Mouse (Mus musculus) skeletal muscle tissue, adult 2 months (tissue): ENCODE data around the gene Optn.

Experiments used
- DNase-seq: peaks from one replicate; pipeline ENCODE4 v3.0.0-alpha.2; 2012; ENCODE audit warnings: low read depth, low spot score

The Optn gene

GRCm38 (mm10) chr2:4987388-4988180, 76.3 kb downstream of the Optn start:
- DNase-seq, result no peak

GRCm38 (mm10) chr2:4986798-4987197, 77.1 kb downstream of the Optn start:
- DNase-seq, result no peak

DNA sequence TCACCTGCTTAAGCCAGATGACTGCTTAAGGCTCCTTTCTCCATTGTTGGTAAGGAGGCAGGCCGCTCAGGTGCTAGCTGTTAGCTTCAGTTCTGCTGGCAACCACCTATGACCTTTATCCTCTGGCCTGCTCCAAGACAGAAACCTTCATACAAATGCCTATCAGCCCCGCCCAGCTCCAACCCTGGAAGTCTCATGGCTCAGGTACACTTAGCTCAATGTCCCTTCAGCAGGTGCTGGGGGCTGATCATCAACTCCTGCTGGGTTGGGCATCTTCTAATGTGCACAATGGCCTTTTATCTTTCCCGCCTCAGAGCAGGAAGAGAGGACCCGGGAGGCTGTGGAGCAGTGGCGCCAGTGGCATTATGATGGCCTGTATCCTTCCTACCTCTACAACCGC, 78.9 kb downstream of the Optn start:
- no peak for DNase-seq

DNA sequence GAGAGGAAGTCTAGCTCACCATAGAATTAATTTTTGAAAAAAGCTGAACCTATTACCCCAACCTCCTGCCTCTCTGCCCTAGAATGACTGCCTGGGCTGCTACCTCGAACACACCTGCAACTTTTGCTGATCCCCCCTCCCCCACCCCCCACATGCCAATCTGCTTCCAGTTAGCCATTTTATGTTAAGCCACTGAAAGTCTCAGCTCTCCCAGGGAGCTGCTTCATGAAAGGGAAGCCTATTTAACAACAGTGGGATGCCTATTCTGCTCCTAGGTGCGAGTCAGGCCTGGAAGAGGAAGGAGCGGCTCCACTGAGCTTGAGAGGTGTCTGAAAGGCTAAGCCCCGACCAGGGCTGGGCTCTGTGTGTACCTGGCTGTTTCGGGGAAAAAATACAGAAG, 79.9 kb downstream of the Optn start:
- DNase-seq, result no peak

- DNase-seq, result no peak
Observed at GRCm38 (mm10) chr2:4978091-4978490, 85.8 kb downstream of the Optn start.

DNA sequence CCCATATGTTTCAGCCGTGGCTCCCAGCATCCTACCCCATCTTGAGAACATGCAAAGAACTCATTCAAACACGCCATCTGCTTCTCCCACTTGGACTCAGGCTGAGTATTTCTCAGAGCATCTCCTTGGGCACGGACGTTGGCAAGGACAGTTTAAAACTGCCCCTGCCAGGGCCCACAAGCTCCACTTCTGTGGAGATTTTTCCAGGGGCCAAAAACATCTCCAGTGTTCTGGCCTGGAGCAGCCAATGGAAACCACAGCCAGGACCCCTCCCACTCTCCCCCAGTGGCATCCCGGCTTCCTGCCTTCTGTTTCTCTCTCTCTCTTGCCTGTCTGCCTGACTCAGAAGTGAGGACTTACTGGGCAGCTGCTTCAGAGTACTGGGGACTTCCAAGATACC, 88.0 kb downstream of the Optn start, which contains the start of gene Ucma:
Gene Ucma (plus strand): TSS at position 316 of the 400 bp plus-strand sequence.
- no peak for DNase-seq
